Mouse (Mus musculus) urinary bladder, postnatal 25 days (tissue): Measurements from ENCODE around the gene Snx12.
A peak's percentile ranks its signal among the peaks of the same experiment; 100 is the strongest.

Experiments
- DNase-seq: peaks from one replicate; pipeline ENCODE4 v3.0.0; 2022; ENCODE audit warnings: low spot score

Gene Snx12

GRCm38 (mm10) chrX:101221834-101222795 lies at the start of gene Snx12:
Gene Snx12 (minus strand): TSS chrX:101222563.
- peak; percentile 69 for DNase-seq

DNA sequence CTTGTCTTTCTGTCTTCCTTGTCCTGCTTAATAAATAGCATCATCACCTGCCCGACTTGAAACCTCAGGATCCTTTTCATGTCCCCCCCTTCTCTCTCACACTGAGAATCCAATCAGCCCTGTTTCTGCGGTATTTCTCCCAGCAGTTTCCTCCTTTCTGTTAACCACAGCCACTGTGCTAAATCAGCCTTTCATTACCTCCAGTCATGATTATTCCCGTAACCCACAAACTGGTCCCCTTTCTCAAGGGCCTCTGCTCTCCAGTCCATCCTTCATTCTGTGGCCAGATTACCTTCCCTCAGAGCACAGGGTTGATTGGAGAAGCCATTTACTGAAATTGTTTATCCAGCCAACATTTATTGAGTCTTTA lies 46.4 kb upstream of the Snx12 start, which contains the start of gene Gm20489:
Gene Gm20489, minus strand, starts transcription at position 269 of the 370 bp plus-strand sequence.
- no peak for DNase-seq

GRCm38 (mm10) chrX:101268025-101268754 lies 45.8 kb upstream of the Snx12 start, which contains the start of gene Il2rg:
Gene Il2rg (minus strand): TSS chrX:101268255.
- no peak for DNase-seq

- DNase-seq, result no peak
Measured at GRCm38 (mm10) chrX:101266631-101267030, 44.3 kb upstream of the Snx12 start.

GRCm38 (mm10) chrX:101263892-101264291 lies 41.5 kb upstream of the Snx12 start, which contains the start of gene Gm614:
Gene Gm614 (minus strand): TSS chrX:101263992.
- no peak for DNase-seq

GRCm38 (mm10) chrX:101260441-101261325 lies 38.3 kb upstream of the Snx12 start:
- no peak for DNase-seq

GRCm38 (mm10) chrX:101256603-101257002 lies 34.2 kb upstream of the Snx12 start:
- DNase-seq, result no peak

GRCm38 (mm10) chrX:101254740-101255139 lies 32.4 kb upstream of the Snx12 start:
- no peak for DNase-seq

DNA sequence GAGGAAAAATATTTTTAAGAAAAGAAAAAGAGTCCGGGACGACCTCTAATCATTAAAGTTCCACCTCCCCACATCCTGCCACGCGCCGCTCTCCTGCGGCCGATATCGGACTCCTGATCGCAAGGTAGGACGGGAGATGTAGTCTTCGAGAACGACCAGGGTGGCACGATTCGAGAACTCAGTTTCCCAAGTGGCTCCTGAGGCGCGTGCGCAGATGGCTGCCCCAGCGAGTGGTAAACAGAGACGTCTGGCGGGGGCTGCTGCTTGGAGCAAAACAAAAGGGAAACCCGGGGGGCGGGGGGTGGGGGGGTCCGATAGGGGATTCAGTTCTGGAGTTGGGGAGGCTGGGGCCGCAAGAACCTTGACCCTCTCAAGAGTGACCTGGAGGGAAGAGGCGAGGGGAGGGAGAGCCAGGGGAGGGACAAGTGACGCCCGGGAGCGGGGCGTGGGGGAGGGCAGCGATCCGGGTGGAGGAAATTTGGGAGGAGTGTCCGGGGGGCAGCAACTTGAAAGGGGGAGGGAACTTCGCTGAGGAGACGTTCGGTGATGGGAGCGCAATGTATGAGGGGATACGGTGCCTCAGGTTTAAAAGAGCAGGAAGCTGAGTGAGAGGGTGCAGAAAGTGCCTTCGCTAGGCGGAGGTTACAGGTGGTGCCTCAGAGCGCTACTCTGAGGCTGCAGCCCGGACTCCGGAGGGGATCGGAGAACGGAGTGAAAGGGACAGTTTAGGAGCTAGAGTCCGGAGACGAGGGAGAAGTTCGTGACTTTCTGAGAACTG lies 31.8 kb upstream of the Snx12 start, which contains the start of gene Foxo4:
Gene Foxo4, plus strand, starts transcription at position 577 of the 778 bp plus-strand sequence.
- peak; percentile 68 for DNase-seq

GRCm38 (mm10) chrX:101245011-101245410 lies 22.6 kb upstream of the Snx12 start:
- DNase-seq, result no peak

DNA sequence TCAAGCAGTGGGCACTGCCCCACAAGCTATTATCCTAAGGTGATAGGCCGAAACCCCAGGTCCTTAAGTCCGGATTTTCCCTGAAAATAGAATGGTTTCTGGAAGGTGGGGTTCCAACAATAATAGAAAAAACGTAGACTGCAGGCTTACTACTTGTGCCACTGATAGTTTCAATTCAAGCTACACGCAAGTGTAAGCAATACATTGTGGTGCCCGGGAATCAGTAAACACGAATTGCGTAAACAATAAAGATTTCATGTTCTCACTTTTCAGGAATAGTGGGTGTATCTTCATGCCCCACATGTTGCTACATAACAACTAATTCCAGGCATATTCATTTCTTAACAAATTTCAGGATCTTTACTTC lies 416 bp upstream of the Snx12 start:
- no peak for DNase-seq

GRCm38 (mm10) chrX:101189285-101189684 lies 33.1 kb downstream of the Snx12 start:
- DNase-seq, result no peak

- no peak for DNase-seq
Measured at GRCm38 (mm10) chrX:101187647-101188046, 34.7 kb downstream of the Snx12 start.

GRCm38 (mm10) chrX:101173388-101173787 lies 49.0 kb downstream of the Snx12 start:
- no peak for DNase-seq

DNA sequence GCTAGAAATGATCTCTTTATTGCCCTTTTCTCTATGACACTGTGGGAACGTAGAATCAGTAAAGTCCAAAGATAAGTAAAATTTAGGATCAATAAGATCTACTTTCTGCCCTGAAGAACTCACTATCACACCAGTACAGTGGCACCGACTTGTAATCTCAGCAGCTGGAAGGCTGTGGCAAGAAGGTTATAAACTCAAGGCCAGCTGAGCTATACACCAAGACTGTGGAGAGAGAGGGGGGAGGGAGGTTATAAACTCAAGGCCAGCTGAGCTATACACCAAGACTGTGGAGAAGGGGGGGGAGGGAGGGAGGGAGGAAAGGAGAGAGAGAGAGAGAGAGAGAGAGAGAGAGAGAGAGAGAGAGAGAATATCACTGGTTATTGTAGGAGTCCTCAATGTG lies 53.9 kb downstream of the Snx12 start:
- DNase-seq, result no peak

DNA sequence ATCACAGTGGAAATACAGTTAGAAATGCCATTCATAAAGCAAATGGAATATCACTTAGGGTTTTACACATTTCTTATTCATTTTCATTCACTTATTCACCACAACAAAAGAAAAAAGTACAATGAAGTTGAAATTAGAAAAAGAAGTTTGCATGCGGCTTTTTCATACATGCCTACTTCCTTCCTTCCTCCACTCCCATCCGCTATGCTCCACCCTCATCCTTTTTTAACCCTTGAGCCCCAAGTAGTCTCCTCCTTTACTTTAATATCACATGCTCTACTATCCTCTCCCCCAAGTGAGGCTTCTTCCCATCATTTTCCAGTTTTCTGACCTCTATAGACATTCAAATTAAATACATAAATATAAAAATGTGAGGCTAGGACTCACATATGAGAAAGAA lies 58.6 kb downstream of the Snx12 start:
- no peak for DNase-seq

DNA sequence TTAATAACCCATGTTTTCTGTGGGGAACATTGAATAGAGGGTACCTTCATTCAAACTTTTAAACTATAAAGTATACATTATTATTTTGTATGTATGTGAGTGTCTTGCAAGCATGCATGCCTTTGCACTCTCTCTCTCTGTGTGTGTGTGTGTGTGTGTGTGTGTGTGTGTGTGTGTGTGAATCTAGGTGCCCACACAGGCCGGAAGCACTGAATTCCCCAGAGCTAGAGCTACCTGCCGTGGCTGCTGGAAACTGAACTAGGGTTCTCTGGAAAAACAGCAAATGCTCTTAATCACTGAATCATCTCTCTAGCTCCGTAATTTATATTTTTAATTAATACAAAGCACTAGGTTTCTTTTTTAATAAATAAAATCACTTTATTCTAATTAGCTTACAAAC lies 59.1 kb downstream of the Snx12 start:
- DNase-seq, result no peak

DNA sequence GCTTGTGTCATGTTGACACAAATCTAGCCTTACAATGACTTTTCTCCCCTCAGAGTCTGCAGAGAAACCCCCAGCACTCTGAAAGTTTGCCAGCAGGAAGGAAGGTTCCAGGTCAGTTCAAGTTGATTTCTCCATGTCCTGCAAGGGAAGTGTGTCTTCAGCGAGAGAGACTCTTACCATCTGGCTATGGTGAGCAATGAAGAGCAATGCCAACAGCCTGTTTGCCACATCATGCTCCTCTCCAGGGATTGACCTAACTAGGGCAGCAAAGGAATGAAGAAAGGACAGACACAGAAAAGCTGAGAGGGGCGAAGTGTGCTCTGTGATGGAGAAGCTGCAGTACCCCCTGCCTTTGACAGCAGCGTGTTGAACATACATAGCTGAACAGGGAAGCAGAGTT lies 59.8 kb downstream of the Snx12 start:
- no peak for DNase-seq

DNA sequence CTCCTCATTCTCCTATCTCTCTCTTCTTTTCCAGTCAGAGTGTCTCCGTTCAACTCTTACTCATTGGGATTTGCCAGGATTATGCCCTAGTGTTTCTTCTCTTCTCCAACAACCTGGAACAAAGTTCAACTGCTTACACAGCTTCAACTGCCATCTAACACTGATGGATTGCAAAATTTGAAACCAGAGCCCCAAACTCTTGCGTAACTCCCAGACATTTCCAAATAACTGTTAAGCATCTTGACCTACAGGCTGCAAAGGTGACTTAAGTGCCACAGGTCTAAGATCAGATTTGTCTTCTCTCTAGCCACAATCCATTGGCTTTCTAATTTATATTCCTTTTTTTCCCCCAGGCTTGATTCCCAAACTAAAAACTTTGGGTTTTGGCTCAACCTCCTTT lies 64.9 kb downstream of the Snx12 start:
- DNase-seq, result no peak

- no peak for DNase-seq
Measured at GRCm38 (mm10) chrX:101156369-101156768, 66.0 kb downstream of the Snx12 start.

GRCm38 (mm10) chrX:101147506-101147905 lies 74.9 kb downstream of the Snx12 start:
- no peak for DNase-seq
